Mouse (Mus musculus): Measurements from ENCODE around the gene Nagk.

- TF ChIP-seq CTCF (conservative IDR thresholded peaks at IDR 0.05; ENCODE audit: insufficient read depth, insufficient read length, low read depth, low read length) = no peak
- TF ChIP-seq POLR2A (IDR thresholded peaks at IDR 0.05; ENCODE audit: low read depth, low read length) = no peak
Observed at GRCm38 (mm10) chr6:83849446-83849845, 54.7 kb downstream of the Nagk start.
